Mouse (Mus musculus) erythroblast, embryonic 14.5 days (primary cell): ENCODE measurements around the gene Gm6096. TPM values are rescaled to one million over a fixed set of nuclear protein-coding genes. Genes with fewer than 3 reads are reported as not detected.

Source experiments
- H3K27me3 ChIP-seq: 2 replicates; pipeline ENCODE4 v1.6.1; 2012; ENCODE audit warnings: inconsistent platforms; ENCODE audit not compliant: control insufficient read depth
- H3K36me3 ChIP-seq: 2 replicates; pipeline ENCODE4 v1.6.1; 2012; ENCODE audit warnings: mild to moderate bottlenecking, inconsistent platforms; ENCODE audit not compliant: control insufficient read depth
- H3K4me1 ChIP-seq: 2 replicates; pipeline ENCODE4 v1.6.1; 2012; ENCODE audit warnings: inconsistent platforms; ENCODE audit not compliant: control insufficient read depth
- H3K4me3 ChIP-seq: replicated peaks from 2 replicates; pipeline ENCODE3; 2012; ENCODE audit warnings: moderate library complexity, mild to moderate bottlenecking, inconsistent platforms
- H3K9me3 ChIP-seq: 2 replicates; pipeline ENCODE4 v1.6.1; 2012; ENCODE audit warnings: low read length, inconsistent platforms, mixed read lengths; ENCODE audit not compliant: control insufficient read depth
- GATA1 ChIP-seq: IDR thresholded peaks from 2 replicates; pipeline ENCODE4 v1.6.1; 2012; ENCODE audit warnings: low read length, inconsistent platforms, mixed read lengths
- TAL1 ChIP-seq: IDR thresholded peaks from 3 replicates; pipeline ENCODE4 v1.6.1; 2012; ENCODE audit warnings: low read length, inconsistent platforms, mixed read lengths
- polyA plus RNA-seq: library from polyadenylated mRNA; stranded (reverse); fragments of >175 nt; gene quantifications from 2 replicates; pipeline ENCODE4 v1.2.3, GENCODE M21; 2012

Gm6096 gene
- polyA plus RNA-seq, 1 experiment = not detected

- Histone ChIP-seq H3K27me3 (no peaks in the 10 kb centered on the region), H3K36me3 (peaks cover 21% of the 10 kb centered on the region), H3K9me3 (no peaks in the 10 kb centered on the region), H3K4me3 (peak overlapping the region; percentile 76), H3K4me1 (peaks cover 66% of the 10 kb centered on the region)
- TF ChIP-seq GATA1 = no peak
- no peak for TF ChIP-seq TAL1
Observed at GRCm38 (mm10) chr7:34232785-34233725, 17.8 kb upstream of the Gm6096 start.

GRCm38 (mm10) chr7:34233909-34234609 lies 16.8 kb upstream of the Gm6096 start:
- Histone ChIP-seq H3K36me3 (peaks cover 31% of the 10 kb centered on the region), H3K27me3 (no peaks in the 10 kb centered on the region), H3K4me1 (peaks cover 57% of the 10 kb centered on the region), H3K9me3 (no peaks in the 10 kb centered on the region), H3K4me3 (peak overlapping the region; percentile 76)
- TF ChIP-seq GATA1 (no peak), TAL1 (no peak)

DNA sequence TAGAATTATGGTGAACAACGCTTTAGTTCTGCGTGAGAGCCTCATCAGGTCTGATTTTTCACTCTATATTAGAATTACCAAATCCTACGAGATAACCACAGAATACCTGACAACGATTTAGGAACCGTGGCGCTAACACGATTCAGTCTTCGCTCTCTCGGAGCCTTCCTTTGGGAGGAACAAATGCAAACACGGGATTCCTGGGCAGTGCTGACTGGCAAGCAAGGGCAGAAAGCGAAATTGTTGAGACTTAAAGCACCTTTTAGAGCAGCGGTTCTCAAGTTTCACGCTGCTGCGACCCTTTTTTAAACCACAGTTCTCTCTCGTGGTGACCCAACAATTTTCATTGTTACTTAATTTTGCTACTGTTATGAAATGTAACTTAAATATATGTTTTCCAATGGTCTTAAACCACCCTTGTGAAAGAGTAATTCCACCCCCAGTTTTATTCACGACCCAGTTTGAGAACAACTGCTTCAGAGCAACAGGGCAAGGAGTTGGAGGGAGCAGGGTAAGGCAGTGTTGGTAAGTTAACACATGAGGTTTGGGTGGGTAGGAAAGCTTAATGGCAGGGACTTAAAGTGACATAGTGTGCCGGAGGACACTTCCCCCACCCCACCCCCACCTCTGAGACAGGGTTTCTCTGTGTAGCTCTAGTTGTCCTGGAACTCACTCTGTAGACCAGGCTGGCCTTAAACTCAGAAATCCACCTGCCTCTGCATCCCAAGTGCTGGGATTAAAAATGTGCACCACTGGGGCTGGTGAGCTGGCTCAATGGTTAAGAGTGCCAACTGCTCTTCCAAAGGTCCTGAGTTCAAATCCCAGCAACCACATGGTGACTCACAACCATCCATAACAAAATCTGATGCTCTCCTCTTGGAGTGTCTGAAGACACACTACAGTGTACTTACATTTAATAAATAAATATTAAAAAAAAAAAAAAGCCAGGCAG lies 16.0 kb upstream of the Gm6096 start:
- no peak for TF ChIP-seq GATA1
- no peak for TF ChIP-seq TAL1

GRCm38 (mm10) chr7:34235602-34236001 lies 15.2 kb upstream of the Gm6096 start:
- Histone ChIP-seq H3K4me1 (peaks cover 41% of the 10 kb centered on the region), H3K9me3 (no peaks in the 10 kb centered on the region), H3K36me3 (peaks cover 47% of the 10 kb centered on the region), H3K27me3 (no peaks in the 10 kb centered on the region), H3K4me3 (no peak overlapping the region)
- no peak for TF ChIP-seq GATA1
- TF ChIP-seq TAL1 = no peak

More for the DNA sequence above, 16.0 kb upstream of the Gm6096 start:
- H3K27me3 ChIP-seq = no peaks in the 10 kb centered on the region
- no peaks in the 10 kb centered on the region for H3K9me3 ChIP-seq
- H3K4me1 ChIP-seq = peaks cover 49% of the 10 kb centered on the region
- H3K36me3 ChIP-seq = peaks cover 39% of the 10 kb centered on the region
- H3K4me3 ChIP-seq = peak overlapping the region; percentile 76

DNA sequence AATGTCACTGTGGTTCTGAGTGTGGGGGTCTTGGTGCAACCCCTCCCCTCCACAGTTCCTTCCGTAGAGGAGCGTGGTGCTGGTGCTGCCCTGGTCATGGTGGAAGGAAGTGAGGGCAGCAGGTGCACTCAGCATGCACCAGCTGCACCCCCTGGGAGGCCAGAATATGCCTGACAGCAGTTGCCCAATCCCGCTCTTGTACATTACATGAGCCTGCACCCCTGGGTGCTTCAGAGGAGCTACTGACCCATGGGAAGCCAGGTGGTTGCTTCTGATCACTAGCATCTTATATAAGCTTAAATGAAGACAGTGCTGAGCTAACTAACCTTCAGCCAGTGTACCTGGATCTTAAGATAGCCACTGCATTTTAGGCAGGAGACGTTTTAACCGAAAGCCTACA lies 12.8 kb upstream of the Gm6096 start:
- Histone ChIP-seq H3K4me3 (no peak overlapping the region), H3K4me1 (peaks cover 21% of the 10 kb centered on the region), H3K36me3 (peaks cover 68% of the 10 kb centered on the region), H3K9me3 (no peaks in the 10 kb centered on the region), H3K27me3 (no peaks in the 10 kb centered on the region)
- TF ChIP-seq GATA1 (no peak), TAL1 (no peak)

DNA sequence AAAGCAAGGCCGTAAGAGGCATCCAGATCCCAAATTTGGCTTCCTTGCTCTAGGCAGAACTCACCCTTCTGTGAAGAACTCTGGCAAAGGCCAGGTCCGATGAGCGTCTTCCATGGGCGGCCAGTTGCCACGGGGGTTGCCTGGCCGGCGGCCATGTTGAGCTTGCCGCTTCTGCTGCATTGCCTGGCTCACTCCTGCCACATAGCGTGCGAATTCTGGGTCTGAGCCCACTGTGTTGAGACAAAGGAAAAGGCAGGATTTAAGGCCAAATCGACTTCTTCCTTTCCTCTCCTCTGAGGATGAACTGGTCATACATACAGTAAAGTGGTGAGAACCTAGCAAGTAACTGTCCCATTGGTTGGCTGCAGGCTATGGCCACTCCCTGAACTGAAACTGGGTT lies 8.7 kb upstream of the Gm6096 start:
- Histone ChIP-seq H3K4me3 (no peak overlapping the region), H3K4me1 (no peaks in the 10 kb centered on the region), H3K9me3 (no peaks in the 10 kb centered on the region), H3K27me3 (no peaks in the 10 kb centered on the region), H3K36me3 (peaks cover 91% of the 10 kb centered on the region)
- TF ChIP-seq TAL1 = no peak
- TF ChIP-seq GATA1 = no peak

GRCm38 (mm10) chr7:34246870-34247499 lies 3.9 kb upstream of the Gm6096 start:
- no peaks in the 10 kb centered on the region for H3K27me3 ChIP-seq
- TF ChIP-seq GATA1 (no peak), TAL1 (no peak)
- no peaks in the 10 kb centered on the region for H3K4me1 ChIP-seq
- H3K9me3 ChIP-seq = no peaks in the 10 kb centered on the region
- no peak overlapping the region for H3K4me3 ChIP-seq
- peaks cover 92% of the 10 kb centered on the region for H3K36me3 ChIP-seq

- H3K9me3 ChIP-seq = no peaks in the 10 kb centered on the region
- H3K36me3 ChIP-seq = peaks cover 94% of the 10 kb centered on the region
- no peak overlapping the region for H3K4me3 ChIP-seq
- no peak for TF ChIP-seq TAL1
- no peak for TF ChIP-seq GATA1
- H3K4me1 ChIP-seq = no peaks in the 10 kb centered on the region
- no peaks in the 10 kb centered on the region for H3K27me3 ChIP-seq
Observed at GRCm38 (mm10) chr7:34252030-34252429, 1.2 kb downstream of the Gm6096 start.
